Comparison of ENCODE assay signal across 23 mouse cellular contexts in the genomic region with DNA sequence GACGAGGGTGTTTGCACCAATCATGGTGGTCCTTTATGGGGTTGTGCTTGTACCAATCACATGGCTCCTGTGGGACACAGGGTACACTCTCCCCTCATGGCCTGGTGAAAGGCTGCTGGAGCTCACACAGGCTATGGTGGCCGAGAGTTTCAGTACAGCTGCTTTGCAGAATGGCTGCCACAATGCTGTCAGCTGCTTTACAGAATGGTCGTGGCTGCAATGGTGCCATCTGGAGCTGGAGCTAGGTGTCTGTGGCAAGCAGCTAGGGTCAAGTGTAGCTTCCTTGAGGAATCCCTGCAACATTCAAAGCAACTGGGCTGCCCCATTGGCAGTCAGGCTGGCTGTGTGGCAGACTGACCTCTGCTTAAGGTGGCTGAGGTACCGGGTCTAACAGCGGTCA.
DNase-seq lines count a peak whose midpoint lies in the region; ATAC-seq and TF ChIP-seq lines count a peak whose summit lies in the region.
"Had no signal": no experiment of that assay in that cellular context is flagged by ENCODE, and none has a peak within 500 bp of the region (broad histone marks: within the 10 kb centered on the region; RNA-seq: fewer than 3 reads in every experiment).

No protein-coding gene starts in this region.

- no peak for TF ChIP-seq POLR2A in kidney, adult 2 months (IDR thresholded peaks at IDR 0.05; ENCODE audit: low read depth, low read length)
- TF ChIP-seq POLR2A in small intestine, adult 2 months (IDR thresholded peaks at IDR 0.05; ENCODE audit: low read depth, low read length), result no peak

- ATAC-seq in forebrain, postnatal 0 days, result no peak
- no peak for ATAC-seq in kidney, embryonic 14.5 days (ENCODE audit: low FRiP score, low TSS enrichment)
- no peak for ATAC-seq in midbrain, embryonic 14.5 days (ENCODE audit: low FRiP score, low TSS enrichment)
- ATAC-seq: inflammation-experienced regulatory T-cells, adult 6 months had no signal

- no peak overlapping the region for H3K4me2 ChIP-seq in forebrain, postnatal 0 days (ENCODE audit: low read depth)
- no peak overlapping the region for H3K4me2 ChIP-seq in kidney, embryonic 14.5 days (replicated peaks; ENCODE audit: low read depth, low read length)
- H3K4me2 ChIP-seq in midbrain, embryonic 14.5 days (ENCODE audit: low read length), result no peak overlapping the region
- H3K4me2 ChIP-seq: embryonic facial prominence, embryonic 15.5 days; heart, embryonic 11.5 days; hindbrain, embryonic 13.5 days; limb, embryonic 13.5 days; lung, embryonic 15.5 days; neural tube, embryonic 15.5 days had no signal

- no peak for DNase-seq in forebrain, embryonic 10.5 days (ENCODE audit: extremely low spot score, low spot score)
- no peak for DNase-seq in forebrain, postnatal 0 days
- DNase-seq in kidney, adult 2 months, result no peak
- no peak for DNase-seq in midbrain, embryonic 10.5 days (ENCODE audit: low spot score)
- DNase-seq in midbrain, embryonic 14.5 days, result no peak
- DNase-seq in testis, postnatal 14 days (ENCODE audit: low spot score), result no peak
- DNase-seq: adrenal gland, postnatal 14 days; cerebellum, adult 2 months; cerebellum, postnatal 36 days; gastrocnemius, postnatal 10 days; layer of hippocampus, postnatal 36 days; liver, embryonic 13.5 days; lung, postnatal 4 days; thymus, postnatal 14 days had no signal

- no peak for TF ChIP-seq CTCF in forebrain, postnatal 0 days (IDR thresholded peaks at IDR 0.05; ENCODE audit: low read depth)
- TF ChIP-seq CTCF in kidney, adult 2 months (conservative IDR thresholded peaks at IDR 0.05; ENCODE audit: insufficient read depth, insufficient read length, low read depth, low read length), result no peak
- no peak for TF ChIP-seq CTCF in small intestine, adult 2 months (IDR thresholded peaks at IDR 0.05; ENCODE audit: extremely low read depth, insufficient read length, insufficient replicate concordance, low read depth, low read length)

- WGBS in forebrain, embryonic 10.5 days, result 69% methylated on average over 5 of the region's 5 CpGs
- WGBS in forebrain, postnatal 0 days, result 49% methylated on average over 5 of the region's 5 CpGs
- 49% methylated on average over 5 of the region's 5 CpGs for WGBS in kidney, embryonic 14.5 days
- 76% methylated on average over 5 of the region's 5 CpGs for WGBS in kidney, adult 2 months
- 74% methylated on average over 5 of the region's 5 CpGs for WGBS in midbrain, embryonic 10.5 days
- 70% methylated on average over 5 of the region's 5 CpGs for whole genome bisulfite sequencing in midbrain, embryonic 14.5 days
- WGBS in small intestine, adult 2 months, result 67% methylated on average over 5 of the region's 5 CpGs

- peaks cover 72% of the 10 kb centered on the region for H3K4me1 ChIP-seq in forebrain, embryonic 10.5 days
- peaks cover 11% of the 10 kb centered on the region for H3K4me1 ChIP-seq in forebrain, postnatal 0 days (ENCODE audit: insufficient read depth)
- peaks cover 15% of the 10 kb centered on the region for H3K4me1 ChIP-seq in kidney, embryonic 14.5 days (ENCODE audit: control insufficient read depth, insufficient read depth, low read length)
- H3K4me1 ChIP-seq in kidney, adult 2 months (ENCODE audit: control insufficient read depth, insufficient read depth, low read length), result 0 out of 2 replicates have a peak, but pooled peaks cover 3% of the 10 kb centered on the region
- H3K4me1 ChIP-seq in midbrain, embryonic 10.5 days, result peaks cover 61% of the 10 kb centered on the region
- H3K4me1 ChIP-seq in midbrain, embryonic 14.5 days (ENCODE audit: control insufficient read depth, insufficient read depth, low read length), result 0 out of 2 replicates have a peak, but pooled peaks cover 5% of the 10 kb centered on the region
- H3K4me1 ChIP-seq in small intestine, adult 2 months (ENCODE audit: control insufficient read depth, insufficient read depth, insufficient read length, low read length), result peaks cover 55% of the 10 kb centered on the region

- no peaks in the 10 kb centered on the region for H3K9me3 ChIP-seq in forebrain, embryonic 10.5 days
- H3K9me3 ChIP-seq in forebrain, postnatal 0 days (ENCODE audit: low read length), result no peaks in the 10 kb centered on the region
- no peaks in the 10 kb centered on the region for H3K9me3 ChIP-seq in kidney, embryonic 14.5 days (ENCODE audit: control insufficient read depth, low read length)
- H3K9me3 ChIP-seq in midbrain, embryonic 10.5 days (replicated peaks), result no peaks in the 10 kb centered on the region
- H3K9me3 ChIP-seq in midbrain, embryonic 14.5 days (ENCODE audit: control insufficient read depth, low read length), result no peaks in the 10 kb centered on the region
- H3K9me3 ChIP-seq: embryonic facial prominence, embryonic 15.5 days; hindbrain, embryonic 13.5 days; limb, embryonic 13.5 days; liver, embryonic 13.5 days; lung, embryonic 15.5 days; neural tube, embryonic 15.5 days had no signal

- H3K9ac ChIP-seq in forebrain, postnatal 0 days, result no peak overlapping the region
- no peak overlapping the region for H3K9ac ChIP-seq in kidney, embryonic 14.5 days (ENCODE audit: low read depth, low read length)
- H3K9ac ChIP-seq in midbrain, embryonic 14.5 days (replicated peaks; ENCODE audit: low read length), result no peak overlapping the region
- H3K9ac ChIP-seq: embryonic facial prominence, embryonic 15.5 days; hindbrain, embryonic 13.5 days; limb, embryonic 13.5 days; liver, embryonic 13.5 days; lung, embryonic 15.5 days; neural tube, embryonic 15.5 days had no signal

- H3K4me3 ChIP-seq in forebrain, embryonic 10.5 days, result no peak overlapping the region
- no peak overlapping the region for H3K4me3 ChIP-seq in forebrain, postnatal 0 days (ENCODE audit: low read depth, low read length)
- no peak overlapping the region for H3K4me3 ChIP-seq in kidney, embryonic 14.5 days (ENCODE audit: low read length)
- no peak overlapping the region for H3K4me3 ChIP-seq in kidney, adult 2 months (ENCODE audit: insufficient read depth, low read depth, low read length)
- H3K4me3 ChIP-seq in midbrain, embryonic 10.5 days, result no peak overlapping the region
- H3K4me3 ChIP-seq in midbrain, embryonic 14.5 days (replicated peaks; ENCODE audit: low read depth, low read length), result no peak overlapping the region
- no peak overlapping the region for H3K4me3 ChIP-seq in small intestine, adult 2 months (ENCODE audit: low read depth, low read length)
- H3K4me3 ChIP-seq: embryonic facial prominence, embryonic 15.5 days; hindbrain, embryonic 13.5 days; limb, embryonic 13.5 days; liver, embryonic 13.5 days; lung, embryonic 15.5 days; neural tube, embryonic 15.5 days had no signal

- peak overlapping the region; percentile 80 for H3K27ac ChIP-seq in forebrain, embryonic 10.5 days
- no peak overlapping the region; the same call in 1 of the 2 replicates for H3K27ac ChIP-seq in forebrain, postnatal 0 days (ENCODE audit: low read depth, low read length)
- H3K27ac ChIP-seq in kidney, embryonic 14.5 days (ENCODE audit: low read depth, low read length), result peak overlapping the region; percentile 42; the same call in 1 of the 2 replicates
- H3K27ac ChIP-seq in kidney, adult 2 months (ENCODE audit: insufficient read depth, low read depth, low read length), result no peak overlapping the region
- H3K27ac ChIP-seq in midbrain, embryonic 10.5 days (replicated peaks), result 0 out of 2 replicates have a peak overlapping the region, but pooled peaks have one; percentile 13
- H3K27ac ChIP-seq in midbrain, embryonic 14.5 days (replicated peaks; ENCODE audit: low read depth, low read length), result no peak overlapping the region
- peak overlapping the region; percentile 88 for H3K27ac ChIP-seq in small intestine, adult 2 months (ENCODE audit: insufficient read depth, low read depth, low read length)
- H3K27ac ChIP-seq: embryonic facial prominence, embryonic 15.5 days; hindbrain, embryonic 13.5 days; limb, embryonic 13.5 days; liver, embryonic 13.5 days; lung, embryonic 15.5 days; neural tube, embryonic 15.5 days had no signal

- 0 out of 2 replicates have a peak, but pooled peaks cover 5% of the 10 kb centered on the region for H3K27me3 ChIP-seq in forebrain, embryonic 10.5 days (ENCODE audit: poor library complexity, severe bottlenecking)
- H3K27me3 ChIP-seq in forebrain, postnatal 0 days (ENCODE audit: insufficient read depth, low read length), result no peaks in the 10 kb centered on the region
- no peaks in the 10 kb centered on the region for H3K27me3 ChIP-seq in kidney, embryonic 14.5 days (ENCODE audit: control insufficient read depth, insufficient read depth, low read length)
- H3K27me3 ChIP-seq in kidney, adult 2 months (replicated peaks; ENCODE audit: control insufficient read depth, insufficient read depth, low read length), result no peaks in the 10 kb centered on the region
- H3K27me3 ChIP-seq in midbrain, embryonic 10.5 days (ENCODE audit: low read depth, poor library complexity, severe bottlenecking), result peaks cover 45% of the 10 kb centered on the region
- H3K27me3 ChIP-seq in midbrain, embryonic 14.5 days (ENCODE audit: control insufficient read depth, insufficient read depth, low read length), result no peaks in the 10 kb centered on the region
- H3K27me3 ChIP-seq in small intestine, adult 2 months (ENCODE audit: control insufficient read depth, insufficient read depth, low read length), result no peaks in the 10 kb centered on the region
- H3K27me3 ChIP-seq: embryonic facial prominence, embryonic 15.5 days; hindbrain, embryonic 13.5 days; limb, embryonic 13.5 days; liver, embryonic 13.5 days; lung, embryonic 15.5 days; neural tube, embryonic 15.5 days had no signal

- H3K36me3 ChIP-seq in forebrain, embryonic 10.5 days (replicated peaks), result no peaks in the 10 kb centered on the region
- H3K36me3 ChIP-seq in forebrain, postnatal 0 days (ENCODE audit: insufficient read depth), result no peaks in the 10 kb centered on the region
- no peaks in the 10 kb centered on the region for H3K36me3 ChIP-seq in kidney, embryonic 14.5 days (ENCODE audit: control insufficient read depth, insufficient read depth, low read length)
- H3K36me3 ChIP-seq in kidney, adult 2 months (ENCODE audit: control insufficient read depth, insufficient read depth, low read length), result no peaks in the 10 kb centered on the region
- no peaks in the 10 kb centered on the region for H3K36me3 ChIP-seq in midbrain, embryonic 10.5 days
- no peaks in the 10 kb centered on the region for H3K36me3 ChIP-seq in midbrain, embryonic 14.5 days (ENCODE audit: control insufficient read depth, insufficient read depth, low read length)
- no peaks in the 10 kb centered on the region for H3K36me3 ChIP-seq in small intestine, adult 2 months (ENCODE audit: control insufficient read depth, insufficient read depth, low read length)
- H3K36me3 ChIP-seq: embryonic facial prominence, embryonic 15.5 days; hindbrain, embryonic 13.5 days; limb, embryonic 13.5 days; liver, embryonic 13.5 days; lung, embryonic 15.5 days; neural tube, embryonic 15.5 days had no signal

Comparison
In these comparisons a context has a peak if more than half of its experiments do, and no peak if none do; other contexts are left out.
1. H3K27ac ChIP-seq: peak in forebrain, embryonic 10.5 days (single experiment), kidney, embryonic 14.5 days (single experiment), midbrain, embryonic 10.5 days (single experiment) and small intestine, adult 2 months (single experiment); none in forebrain, postnatal 0 days (single experiment), kidney, adult 2 months (single experiment) and midbrain, embryonic 14.5 days (single experiment).